Mouse (Mus musculus): ENCODE measurements around the gene Klf12.

Gene Klf12

DNA sequence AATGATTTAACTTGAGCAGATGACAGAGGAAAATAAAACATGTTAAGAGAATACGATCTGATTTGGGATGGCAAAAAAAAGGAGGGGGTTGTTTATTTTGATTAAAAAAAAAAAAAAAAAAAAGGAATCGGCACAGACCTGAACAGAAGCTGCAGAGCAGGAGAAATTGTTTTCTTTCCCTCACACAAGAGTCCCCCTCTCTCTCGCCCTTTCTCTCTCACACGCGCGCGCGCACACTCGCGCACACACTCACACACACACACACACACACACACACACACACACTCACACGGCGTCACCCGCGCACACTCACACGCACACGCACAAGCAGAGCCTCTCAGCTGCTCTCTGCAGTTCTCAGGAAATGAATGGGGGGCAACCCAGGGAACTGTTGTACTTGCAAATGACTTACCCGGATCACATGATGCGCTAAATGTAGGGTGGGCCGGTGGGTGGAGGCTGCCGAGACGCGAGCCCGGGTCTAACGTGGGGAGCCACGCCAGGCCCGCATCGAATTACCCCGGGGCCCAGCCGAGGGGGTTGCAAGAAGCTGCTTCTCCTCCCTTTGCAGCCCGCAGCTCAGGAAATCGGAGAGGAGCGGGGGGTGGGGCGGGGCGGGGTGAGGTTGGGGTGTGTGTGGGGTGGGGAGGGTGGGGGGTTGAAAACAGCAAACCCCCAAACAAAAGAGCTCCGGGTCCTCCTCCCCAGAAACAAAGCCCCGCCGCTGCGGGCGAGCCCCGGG lies at the start of gene Klf12:
Gene Klf12 (minus strand): TSS at position 561 of the 742 bp plus-strand sequence.
- peak; percentile 80 for DNase-seq (ENCODE audit: low spot score)

DNA sequence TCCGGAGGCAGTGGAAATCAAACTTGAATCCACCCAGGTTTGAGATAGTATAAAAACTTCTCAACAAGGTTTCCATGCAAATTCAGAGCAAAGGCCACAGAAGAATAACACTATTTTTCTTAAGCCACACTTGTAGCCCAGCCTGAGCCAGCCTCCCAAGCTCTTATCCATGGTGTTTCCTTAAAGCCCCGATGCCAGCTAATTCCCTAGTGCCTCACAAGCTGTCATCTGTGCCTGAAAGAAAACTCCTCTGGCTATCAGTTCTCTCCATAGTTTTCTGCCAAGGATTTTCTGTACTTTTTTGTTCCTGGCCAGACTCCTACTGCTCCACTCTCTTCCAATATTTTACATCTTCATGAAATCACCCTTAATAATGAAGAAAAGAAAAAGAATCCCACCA lies 48.9 kb upstream of the Klf12 start:
- DNase-seq (ENCODE audit: low spot score): no peak

DNA sequence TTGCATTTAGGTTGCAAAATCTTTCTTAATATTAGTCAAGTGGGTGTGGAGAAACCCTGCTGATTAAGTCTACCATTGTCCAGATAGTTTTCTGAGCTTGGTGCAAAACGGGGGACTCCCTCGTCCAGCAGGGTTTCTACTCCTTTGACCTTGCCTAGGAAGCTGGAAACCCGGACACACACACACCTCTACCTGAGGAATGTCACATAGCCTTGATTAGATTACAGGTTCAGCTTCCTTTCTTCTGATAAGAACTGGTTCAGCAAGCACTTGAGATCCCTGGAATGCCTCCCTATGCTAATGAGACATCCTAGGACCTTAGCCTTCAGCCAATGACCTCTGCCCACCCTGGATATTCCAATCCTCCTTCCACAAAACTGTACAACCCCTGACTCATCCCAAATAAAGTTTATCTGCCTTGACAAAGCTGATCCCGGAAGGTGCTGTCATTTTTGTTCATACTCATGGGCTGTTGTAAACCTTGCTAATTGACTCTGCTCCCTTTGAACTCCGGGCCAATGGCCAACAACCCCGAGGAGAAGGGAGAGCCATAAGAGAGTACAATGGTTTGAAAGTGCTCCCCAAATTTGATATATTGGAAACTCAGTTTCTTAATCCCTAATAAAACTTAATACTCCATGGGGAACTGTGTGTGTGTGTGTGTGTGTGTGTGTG lies 44.3 kb upstream of the Klf12 start:
- DNase-seq (ENCODE audit: low spot score): no peak

- DNase-seq (ENCODE audit: low spot score): no peak
Measured at GRCm38 (mm10) chr14:100324303-100324702, 39.8 kb upstream of the Klf12 start.

- DNase-seq (ENCODE audit: low spot score): no peak
Measured at GRCm38 (mm10) chr14:100322012-100322411, 37.5 kb upstream of the Klf12 start.

DNA sequence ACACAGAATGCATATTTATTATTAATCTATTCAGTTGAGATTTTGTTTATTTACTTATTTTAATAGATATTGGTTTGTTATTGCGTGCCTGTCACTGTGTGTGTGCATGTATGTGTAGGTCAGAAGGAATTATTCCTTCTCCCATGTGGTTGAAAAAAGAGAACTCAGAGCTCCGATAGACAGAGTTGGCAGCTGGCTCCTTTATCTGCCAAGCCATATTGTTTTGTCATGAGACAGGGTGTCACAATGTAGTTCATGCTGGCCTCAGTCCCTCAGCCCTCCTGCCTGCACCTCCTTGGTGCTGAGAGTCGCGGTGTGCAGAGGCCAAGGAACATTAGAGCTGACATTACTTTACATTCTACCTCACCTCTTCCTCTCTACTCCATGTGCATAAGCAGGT lies 32.3 kb upstream of the Klf12 start:
- no peak for DNase-seq (ENCODE audit: low spot score)

DNA sequence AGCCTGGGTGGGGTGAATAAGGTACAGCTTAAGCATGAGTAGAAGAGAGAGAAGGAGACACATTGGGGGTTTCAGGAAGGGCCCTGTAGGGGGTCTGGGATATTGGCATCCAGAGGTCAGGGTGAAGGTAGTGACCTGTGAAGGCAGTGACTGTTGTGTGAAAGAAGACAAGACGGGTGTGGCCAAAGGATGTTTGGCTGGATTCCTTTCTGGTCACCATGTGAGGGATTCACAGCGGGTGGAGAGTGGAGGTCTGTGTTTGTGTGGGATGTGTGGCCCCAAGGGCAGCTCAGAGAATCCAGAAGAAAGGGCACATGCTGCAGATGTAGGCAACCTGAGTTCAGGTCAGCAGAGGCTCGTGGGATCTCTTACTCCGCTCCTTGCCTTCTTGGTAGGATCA lies 29.6 kb upstream of the Klf12 start:
- no peak for DNase-seq (ENCODE audit: low spot score)

GRCm38 (mm10) chr14:100300905-100301304 lies 16.4 kb upstream of the Klf12 start:
- DNase-seq (ENCODE audit: low spot score): no peak

DNA sequence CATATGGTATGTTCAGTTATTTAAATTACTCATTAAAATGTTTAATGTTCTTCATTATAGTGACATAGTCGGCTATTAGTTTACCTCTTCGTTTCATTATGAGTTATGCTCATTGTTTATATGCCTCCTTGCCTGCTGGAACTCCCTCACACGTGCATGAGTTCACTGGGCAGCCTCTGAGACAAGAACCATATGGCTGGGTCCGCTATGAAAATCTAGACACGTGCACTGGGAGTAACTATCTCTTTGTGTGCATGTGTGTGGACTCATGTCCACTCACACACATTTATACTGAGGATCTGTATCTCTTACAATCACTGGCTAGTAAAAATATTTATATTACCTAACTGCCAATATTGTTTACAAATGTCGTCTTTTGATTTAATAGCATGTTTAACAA lies 14.4 kb upstream of the Klf12 start:
- DNase-seq (ENCODE audit: low spot score): no peak

GRCm38 (mm10) chr14:100286586-100287241 lies 2.2 kb upstream of the Klf12 start:
- peak; percentile 41 for DNase-seq (ENCODE audit: low spot score)

DNA sequence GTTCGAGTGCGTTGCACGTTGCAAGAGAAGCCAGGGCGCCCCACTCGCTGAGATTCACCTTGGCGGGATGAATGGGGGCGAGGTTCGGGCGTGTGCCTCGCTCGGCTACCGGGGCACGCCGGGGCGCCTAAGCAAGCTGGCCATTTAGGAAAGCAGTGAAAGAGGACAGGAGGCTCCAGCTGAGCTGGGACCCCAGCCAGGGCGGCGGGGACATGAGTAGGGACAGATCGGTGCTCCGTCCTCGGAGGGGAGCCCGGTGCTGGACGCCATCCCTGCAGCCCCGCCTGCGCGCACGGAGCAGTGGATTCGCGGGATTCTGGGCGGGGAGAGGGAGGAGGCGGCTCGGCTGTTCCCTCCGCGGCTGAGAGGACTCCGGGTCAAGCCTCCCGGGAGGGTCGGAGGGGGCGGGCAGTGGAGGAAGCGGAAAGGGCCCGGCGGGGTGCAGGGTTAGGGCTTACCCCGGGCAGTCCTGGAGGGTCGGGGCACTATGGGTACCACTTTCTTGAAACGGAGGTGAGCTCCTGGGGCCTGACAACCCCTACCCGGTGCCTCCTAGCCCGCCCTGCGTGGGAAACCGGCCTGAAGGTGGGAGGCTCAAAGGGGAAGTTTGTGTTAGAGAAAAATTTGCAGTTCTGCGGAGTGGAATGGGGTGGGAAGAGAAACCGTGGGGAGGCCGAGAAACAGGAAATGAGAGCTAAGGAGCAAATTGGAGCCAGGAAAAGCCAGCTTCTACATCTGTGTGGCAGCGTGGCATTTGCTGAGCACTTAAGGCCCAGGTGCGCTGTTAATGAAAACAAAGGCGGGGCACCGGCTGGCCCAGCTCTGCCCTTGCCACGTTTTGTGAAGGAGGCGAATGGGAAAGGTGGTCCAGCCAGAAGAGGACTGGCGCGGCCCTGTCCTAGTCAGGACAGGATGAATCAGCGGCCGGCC lies 1.4 kb upstream of the Klf12 start:
- DNase-seq (ENCODE audit: low spot score): peak; percentile 73

DNA sequence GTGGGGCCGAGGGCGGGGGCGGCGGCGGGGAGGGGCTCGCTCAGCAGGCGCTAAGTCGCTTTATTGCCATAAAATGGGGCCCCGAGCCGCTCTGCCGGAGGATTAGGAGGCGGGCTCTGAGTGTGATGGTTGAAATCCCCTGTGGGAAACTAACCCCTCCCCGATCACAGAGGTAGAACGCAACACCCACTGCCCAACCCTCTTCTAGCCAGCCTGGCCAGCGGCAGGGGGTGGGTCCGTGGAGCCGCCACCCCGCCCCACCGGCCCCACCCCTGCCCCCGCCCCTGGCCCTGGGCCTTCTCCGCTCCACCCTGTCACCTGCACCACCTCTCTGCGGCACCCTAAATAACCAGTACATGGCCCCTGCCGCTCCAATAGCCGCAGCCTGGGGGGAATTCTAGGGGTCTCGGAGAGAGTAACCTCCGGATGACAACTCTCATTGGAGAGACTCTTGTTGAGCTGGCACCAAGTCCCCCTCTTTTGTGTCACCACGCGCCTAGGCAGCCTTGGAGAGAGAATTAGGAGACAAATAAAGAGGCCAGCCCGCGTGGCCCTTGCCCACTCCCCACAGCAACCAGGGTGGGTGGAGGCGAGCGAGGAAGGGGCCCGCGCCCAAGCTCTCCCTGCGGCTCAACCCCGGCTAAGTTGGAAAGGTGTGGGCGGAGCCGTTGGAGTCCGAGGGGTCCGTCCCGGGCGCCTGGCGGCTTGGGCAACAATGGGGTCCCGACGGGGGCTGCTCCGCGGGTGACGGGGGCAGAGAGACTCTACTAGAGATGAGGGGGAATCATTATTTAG lies 579 bp upstream of the Klf12 start:
- DNase-seq (ENCODE audit: low spot score): peak; percentile 84

- DNase-seq (ENCODE audit: low spot score): peak; percentile 61
Measured at GRCm38 (mm10) chr14:100283411-100284118, 914 bp downstream of the Klf12 start.

GRCm38 (mm10) chr14:100282651-100283050 lies 1.8 kb downstream of the Klf12 start:
- peak; percentile 23 for DNase-seq (ENCODE audit: low spot score)

DNA sequence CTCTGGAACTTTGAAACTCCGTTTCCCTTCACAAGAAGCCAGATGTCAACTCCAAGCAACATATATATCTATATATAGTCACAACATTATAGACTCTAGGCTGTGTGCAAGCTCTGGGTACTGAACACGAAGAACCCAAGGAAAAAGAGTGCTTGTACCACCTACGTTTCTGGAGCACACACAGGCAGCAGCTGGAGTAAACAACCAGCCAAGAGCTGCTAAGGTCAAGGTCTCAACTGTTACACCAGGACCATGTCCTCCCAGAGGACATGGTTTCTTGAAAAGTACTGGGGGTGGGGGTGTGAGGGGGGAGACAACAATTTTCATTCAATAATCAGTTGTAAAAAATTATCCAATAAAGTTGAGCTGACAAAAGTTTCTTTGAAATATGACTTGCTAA lies 2.7 kb downstream of the Klf12 start:
- no peak for DNase-seq (ENCODE audit: low spot score)

DNA sequence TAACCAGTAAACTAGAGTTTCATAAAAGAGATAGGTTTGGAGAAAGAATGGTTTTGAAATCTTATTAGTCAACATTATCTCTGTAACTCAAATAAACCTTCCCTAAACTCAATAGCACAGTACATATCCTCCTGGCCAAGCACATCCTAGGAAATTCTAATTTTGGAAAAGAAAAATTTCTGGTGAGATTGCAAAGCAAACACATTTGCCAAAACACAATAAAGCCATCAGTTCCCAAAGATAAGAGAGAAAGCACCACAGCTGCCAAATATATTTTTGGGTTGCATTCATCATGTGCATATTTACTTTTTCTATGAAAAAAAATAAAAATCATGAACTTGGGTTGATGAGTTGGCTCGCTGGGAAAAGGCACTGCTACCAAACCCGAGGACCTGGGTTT lies 10.3 kb downstream of the Klf12 start:
- DNase-seq (ENCODE audit: low spot score): no peak

- no peak for DNase-seq (ENCODE audit: low spot score)
Measured at GRCm38 (mm10) chr14:100260531-100260930, 23.9 kb downstream of the Klf12 start.

- no peak for DNase-seq (ENCODE audit: low spot score)
Measured at GRCm38 (mm10) chr14:100243046-100243445, 41.4 kb downstream of the Klf12 start.

DNA sequence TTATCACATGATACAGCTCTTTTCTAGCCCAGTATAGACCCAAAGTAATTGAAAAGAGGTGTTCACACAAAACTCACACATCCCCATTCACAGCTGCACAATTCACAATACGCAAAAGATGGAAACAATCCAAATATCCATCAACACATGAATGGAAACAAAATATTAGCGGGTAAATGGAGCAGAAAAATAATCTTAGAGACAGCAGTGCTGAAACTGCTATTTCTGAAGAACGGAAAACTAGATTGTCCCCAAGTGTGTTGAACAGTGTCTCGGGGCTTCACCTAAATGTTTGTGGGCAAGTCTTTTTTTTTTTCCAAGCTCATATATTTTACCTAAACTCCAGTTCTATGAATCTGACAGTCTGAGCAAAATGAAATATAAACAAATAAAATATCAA lies 44.6 kb downstream of the Klf12 start:
- DNase-seq (ENCODE audit: low spot score): no peak

- DNase-seq (ENCODE audit: low spot score): no peak
Measured at GRCm38 (mm10) chr14:100236757-100237156, 47.7 kb downstream of the Klf12 start.

- no peak for DNase-seq (ENCODE audit: low spot score)
Measured at GRCm38 (mm10) chr14:100235746-100236145, 48.7 kb downstream of the Klf12 start.
